Mouse (Mus musculus) embryonic facial prominence, embryonic 15.5 days (tissue): ENCODE data around the gene M6pr. TPM values are rescaled to one million over a fixed set of nuclear protein-coding genes. Genes with fewer than 3 reads are reported as not detected.

Source experiments
- ATAC-seq: fragments of 200-750 bp; cut with Nextera tagmentation; 2 replicates; pipeline ENCODE4 v1.8.0; 2017; ENCODE audit warnings: low read depth, moderate TSS enrichment; ENCODE audit not compliant: insufficient number of reproducible peaks, low FRiP score, low TSS enrichment
- H3K27ac ChIP-seq: fragments of 300-500 bp; sonication (generic); replicated peaks from 2 replicates; pipeline ENCODE4 v1.5.1; 2015; ENCODE audit warnings: mild to moderate bottlenecking, inconsistent platforms
- H3K27me3 ChIP-seq: fragments of 300-500 bp; sonication (generic); 2 replicates; pipeline ENCODE4 v1.6.1; 2015; ENCODE audit warnings: inconsistent platforms
- H3K36me3 ChIP-seq: fragments of 300-500 bp; sonication (generic); 2 replicates; pipeline ENCODE4 v1.6.1; 2015; ENCODE audit warnings: mild to moderate bottlenecking, inconsistent platforms
- H3K4me1 ChIP-seq: fragments of 300-500 bp; sonication (generic); 2 replicates; pipeline ENCODE4 v1.6.1; 2015; ENCODE audit warnings: inconsistent platforms
- H3K4me2 ChIP-seq: fragments of 300-500 bp; sonication (generic); replicated peaks from 2 replicates; pipeline ENCODE4 v1.6.1; 2015; ENCODE audit warnings: mild to moderate bottlenecking, inconsistent platforms
- H3K4me3 ChIP-seq: fragments of 300-500 bp; sonication (generic); replicated peaks from 2 replicates; pipeline ENCODE4 v1.5.1; 2015; ENCODE audit warnings: mild to moderate bottlenecking, inconsistent platforms
- H3K9ac ChIP-seq: fragments of 300-500 bp; sonication (generic); 2 replicates; pipeline ENCODE4 v1.6.1; 2015; ENCODE audit warnings: inconsistent platforms
- H3K9me3 ChIP-seq: fragments of 300-500 bp; sonication (generic); replicated peaks from 2 replicates; pipeline ENCODE4 v1.6.1; 2016; ENCODE audit warnings: inconsistent platforms
- WGBS: fragments of 180-500 bp; shearing (Covaris S2); methylation state at CpG from one replicate; pipeline ENCODE4 v1.1.7; 2015; 5-methylcytosine and 5-hydroxymethylcytosine counted together
- polyA plus RNA-seq: library from polyadenylated mRNA; unstranded; fragments of >200 nt; fragmentation: Nextera tagmentation; extraction: Ambion mirVana; gene quantifications from 2 replicates; pipeline ENCODE4 v1.2.1, GENCODE M21; 2015

Gene M6pr
- polyA plus RNA-seq, 1 experiment from 2014 or later, result 94.8 TPM

DNA sequence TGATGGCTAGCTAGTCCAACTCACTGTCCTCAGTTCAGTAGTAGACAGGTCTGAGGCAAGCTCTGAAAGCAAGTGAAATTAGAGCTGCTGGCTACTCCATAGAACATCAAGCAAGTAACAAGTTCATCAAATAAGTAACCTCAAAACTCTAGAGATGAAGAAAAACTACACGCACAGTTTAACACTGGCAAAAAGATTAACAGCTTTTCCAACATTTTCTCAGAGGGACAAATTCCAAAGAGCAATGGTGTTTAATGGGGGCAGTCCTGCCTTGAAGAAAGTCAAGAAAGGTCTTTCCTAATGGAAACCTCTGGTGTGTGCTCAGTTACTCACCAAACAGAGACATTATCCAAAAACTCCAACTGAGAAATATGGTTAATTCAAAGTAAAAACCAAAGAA, 10.2 kb downstream of the M6pr start:
- Histone ChIP-seq H3K4me2 (no peak overlapping the region), H3K27me3 (no peaks in the 10 kb centered on the region), H3K27ac (no peak overlapping the region), H3K9ac (no peak overlapping the region), H3K4me1 (no peaks in the 10 kb centered on the region), H3K36me3 (peaks cover 88% of the 10 kb centered on the region), H3K9me3 (no peaks in the 10 kb centered on the region), H3K4me3 (no peak overlapping the region)
- 95% methylated on average over 1 of the region's 1 CpGs for WGBS
- ATAC-seq, result no peak

GRCm38 (mm10) chr6:122325361-122325975, 16.9 kb downstream of the M6pr start:
- H3K4me2 ChIP-seq, result no peak overlapping the region
- ATAC-seq, result no peak; the same call in 1 of the 2 replicates

DNA sequence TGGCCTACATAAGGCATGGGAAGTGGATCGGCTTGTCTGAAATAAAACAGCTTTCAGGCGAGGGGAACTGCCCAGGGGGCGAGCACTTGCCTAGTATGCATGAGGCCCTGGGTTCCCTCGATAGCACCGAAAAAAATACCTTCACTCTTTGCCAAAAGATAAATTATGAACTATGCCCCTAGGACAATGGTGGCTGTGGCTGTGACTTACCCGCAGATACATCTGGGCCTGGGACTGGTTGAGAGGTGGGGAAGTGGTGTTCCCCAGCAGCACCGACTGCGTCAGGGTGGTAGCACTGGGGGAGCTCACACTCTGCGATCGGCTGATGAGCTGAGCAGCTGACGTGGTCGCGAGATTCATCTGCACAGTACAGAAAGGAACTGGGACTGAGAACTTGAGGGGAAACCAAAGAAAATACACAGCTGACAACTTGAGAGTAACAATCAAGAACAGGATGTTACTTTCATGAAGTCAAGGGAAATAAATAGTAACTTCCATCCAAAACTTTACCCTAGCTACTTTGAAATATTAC, 24.6 kb downstream of the M6pr start:
- peaks cover 36% of the 10 kb centered on the region for H3K36me3 ChIP-seq
- no peak overlapping the region for H3K9ac ChIP-seq
- H3K27ac ChIP-seq, result no peak overlapping the region
- WGBS, result 85% methylated on average over 13 of the region's 13 CpGs
- no peak for ATAC-seq
- H3K4me3 ChIP-seq, result no peak overlapping the region
- H3K9me3 ChIP-seq, result no peaks in the 10 kb centered on the region
- no peaks in the 10 kb centered on the region for H3K27me3 ChIP-seq
- H3K4me1 ChIP-seq, result peaks cover under 1% of the 10 kb centered on the region; the same call in 1 of the 2 replicates
- H3K4me2 ChIP-seq, result no peak overlapping the region

More at GRCm38 (mm10) chr6:122325361-122325975, 16.9 kb downstream of the M6pr start:
- no peak overlapping the region for H3K4me3 ChIP-seq
- H3K4me1 ChIP-seq, result no peaks in the 10 kb centered on the region
- no peak overlapping the region for H3K27ac ChIP-seq
- WGBS, result 88% methylated on average over 6 of the region's 6 CpGs
- H3K9ac ChIP-seq, result no peak overlapping the region
- no peaks in the 10 kb centered on the region for H3K9me3 ChIP-seq
- H3K27me3 ChIP-seq, result no peaks in the 10 kb centered on the region
- H3K36me3 ChIP-seq, result peaks cover 46% of the 10 kb centered on the region

DNA sequence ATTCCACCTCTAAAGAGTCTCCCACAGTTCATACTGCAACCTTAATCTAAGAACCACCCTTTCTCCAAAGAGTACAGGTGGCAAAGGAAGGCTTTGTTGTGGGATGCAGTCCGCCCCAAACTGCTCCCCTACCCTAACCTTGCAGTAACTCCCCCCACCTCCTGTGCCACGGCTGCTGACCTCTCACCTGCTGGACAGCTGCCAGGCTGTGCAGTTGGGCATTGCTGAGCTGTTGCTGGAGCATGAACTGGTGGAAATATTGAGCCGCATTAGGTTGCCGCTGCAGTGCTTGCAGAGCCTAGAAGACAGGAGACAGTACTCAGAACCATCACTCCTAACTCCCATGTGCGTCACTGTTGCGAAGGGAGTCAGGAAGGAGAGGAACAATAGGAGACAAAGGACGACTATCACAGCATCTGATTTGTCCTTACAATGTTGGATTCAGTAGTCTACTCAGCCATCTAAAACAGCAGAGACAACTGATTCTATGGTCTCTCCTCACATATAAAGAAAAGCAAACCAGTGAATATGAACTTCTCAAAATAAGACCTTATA, 26.3 kb downstream of the M6pr start:
- no peak overlapping the region for H3K27ac ChIP-seq
- H3K4me3 ChIP-seq, result no peak overlapping the region
- H3K36me3 ChIP-seq, result peaks cover 34% of the 10 kb centered on the region
- H3K27me3 ChIP-seq, result no peaks in the 10 kb centered on the region
- ATAC-seq, result no peak
- H3K4me2 ChIP-seq, result no peak overlapping the region
- no peaks in the 10 kb centered on the region for H3K9me3 ChIP-seq
- 86% methylated on average over 7 of the region's 7 CpGs for WGBS
- peaks cover 9% of the 10 kb centered on the region for H3K4me1 ChIP-seq
- H3K9ac ChIP-seq, result no peak overlapping the region

GRCm38 (mm10) chr6:122337546-122337945, 29.0 kb downstream of the M6pr start:
- Histone ChIP-seq H3K4me2 (no peak overlapping the region), H3K27ac (no peak overlapping the region), H3K4me1 (peaks cover 14% of the 10 kb centered on the region), H3K9ac (no peak overlapping the region), H3K36me3 (peaks cover 20% of the 10 kb centered on the region), H3K27me3 (no peaks in the 10 kb centered on the region), H3K4me3 (no peak overlapping the region), H3K9me3 (no peaks in the 10 kb centered on the region)
- WGBS, result 47% methylated on average over 6 of the region's 6 CpGs
- no peak for ATAC-seq

DNA sequence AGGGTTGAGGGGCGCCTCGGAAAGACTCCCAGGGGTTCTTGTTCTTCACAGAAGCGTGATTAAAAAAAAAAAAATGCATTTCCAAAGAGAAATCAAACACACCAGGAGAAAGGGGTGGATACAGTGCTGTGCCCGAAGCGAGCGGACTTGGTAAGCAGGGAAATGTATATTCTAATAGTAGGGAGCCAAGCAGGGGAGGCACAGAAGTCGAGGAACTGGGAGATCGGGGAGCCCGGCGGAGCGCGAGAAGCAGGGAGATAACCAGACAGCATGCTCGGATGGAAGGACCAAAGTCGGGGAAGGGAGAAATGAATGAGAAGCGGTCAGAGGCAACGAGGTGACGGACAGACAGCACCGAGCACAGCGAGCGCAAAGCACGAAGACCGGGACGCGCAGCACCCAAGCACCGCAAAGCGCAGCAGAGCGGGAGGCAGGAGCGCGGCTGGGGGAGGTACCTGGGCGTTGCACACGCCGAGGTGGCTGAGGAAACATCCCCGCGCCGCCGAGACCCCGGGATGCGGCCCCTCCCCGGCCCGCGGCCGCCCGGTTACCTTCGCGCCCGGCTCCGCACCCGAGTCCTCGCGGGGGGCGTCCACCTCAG, 30.6 kb downstream of the M6pr start:
- peak overlapping the region; percentile 63 for H3K4me2 ChIP-seq
- peak overlapping the region; percentile 60 for H3K9ac ChIP-seq
- peaks cover 12% of the 10 kb centered on the region for H3K36me3 ChIP-seq
- peaks cover 14% of the 10 kb centered on the region for H3K4me1 ChIP-seq
- peak; percentile 78 for ATAC-seq
- no peaks in the 10 kb centered on the region for H3K27me3 ChIP-seq
- under 1% methylated on average over 44 of the region's 51 CpGs for WGBS
- peak overlapping the region; percentile 70 for H3K4me3 ChIP-seq
- H3K27ac ChIP-seq, result peak overlapping the region; percentile 96
- H3K9me3 ChIP-seq, result no peaks in the 10 kb centered on the region

DNA sequence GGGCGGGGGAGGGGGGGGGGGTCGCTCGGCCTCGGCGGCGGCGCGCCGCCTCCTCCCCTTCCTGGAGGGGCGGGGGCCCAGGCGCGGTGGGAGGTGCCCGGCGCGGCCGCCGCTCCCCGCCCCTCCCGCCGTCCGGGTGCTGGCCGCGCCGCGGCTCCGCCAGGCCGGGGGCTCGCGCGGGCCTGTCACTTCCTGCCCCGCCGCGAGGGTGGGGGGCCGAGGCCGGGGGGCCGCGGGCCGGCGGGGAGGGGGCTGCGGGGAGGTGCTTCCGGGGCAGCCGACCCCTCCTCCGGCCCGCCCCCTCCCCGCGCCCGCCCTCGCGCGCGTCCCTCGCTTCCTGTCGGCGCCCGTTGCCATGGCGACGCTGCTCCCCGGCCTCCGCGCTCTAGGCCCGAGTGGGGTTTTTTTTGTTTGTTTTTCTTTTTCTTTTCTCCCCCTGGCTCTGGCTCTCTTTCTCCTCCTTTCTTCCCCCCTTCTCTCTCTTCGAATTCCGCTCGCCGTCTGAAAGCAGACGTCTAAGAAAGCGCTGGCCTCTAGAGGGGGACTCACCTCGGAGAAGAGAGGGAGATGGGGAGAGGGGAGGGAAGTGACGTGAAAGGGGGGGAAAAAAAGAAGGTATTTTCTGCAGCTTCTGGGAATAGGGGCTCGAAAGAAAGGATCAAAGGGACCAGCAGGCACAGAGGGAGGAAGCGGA, 31.3 kb downstream of the M6pr start:
- Histone ChIP-seq H3K9me3 (no peaks in the 10 kb centered on the region), H3K27ac (peak overlapping the region; percentile 96), H3K4me2 (peak overlapping the region; percentile 63), H3K36me3 (peaks cover 11% of the 10 kb centered on the region), H3K4me3 (peak overlapping the region; percentile 70), H3K9ac (peak overlapping the region; percentile 60), H3K27me3 (no peaks in the 10 kb centered on the region), H3K4me1 (peaks cover 14% of the 10 kb centered on the region)
- peak; percentile 91 for ATAC-seq
- WGBS, result 0% methylated on average over 19 of the region's 71 CpGs

DNA sequence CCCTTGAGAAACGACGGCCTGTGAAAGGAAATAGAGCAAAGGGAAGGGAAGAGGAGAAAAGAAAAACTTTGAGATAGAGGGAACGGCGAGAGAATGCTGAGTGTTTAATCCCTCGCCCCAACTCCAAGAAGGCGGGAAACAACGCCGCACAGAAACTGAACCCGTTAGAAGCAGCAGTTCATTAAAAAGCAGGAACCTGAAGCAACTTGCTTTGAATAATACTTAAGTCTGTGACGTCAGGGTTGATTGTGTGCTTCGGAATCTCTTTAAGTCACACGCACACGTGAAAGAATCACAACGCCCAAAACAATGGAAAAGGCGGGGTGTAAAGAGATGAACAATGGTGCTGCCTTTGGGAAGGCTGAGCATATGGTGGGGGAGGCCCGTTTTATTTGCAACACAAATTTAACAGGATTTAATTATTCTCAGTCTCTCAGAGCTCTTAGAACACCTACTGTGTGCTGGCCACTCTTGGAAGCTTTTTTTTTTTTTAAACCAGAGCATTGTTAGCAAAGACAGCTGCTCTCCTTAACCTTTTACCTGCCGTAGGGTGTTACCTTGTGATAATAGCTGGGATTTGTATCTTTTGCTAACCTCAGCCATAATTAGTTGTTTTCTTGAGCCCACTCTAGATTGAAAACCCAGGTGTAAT, 32.0 kb downstream of the M6pr start, which contains the start of gene Phc1:
Gene Phc1 (minus strand): TSS at position 213 of the 652 bp plus-strand sequence.
- Histone ChIP-seq H3K4me3 (peak within 1 kb of the TSS; percentile 70), H3K4me2 (peak within 1 kb of the TSS; percentile 63), H3K9me3 (no peaks in the 10 kb centered on the region), H3K27ac (peak within 1 kb of the TSS; percentile 96), H3K36me3 (0 out of 2 replicates have a peak, but pooled peaks cover 7% of the 10 kb centered on the region), H3K4me1 (peaks cover 14% of the 10 kb centered on the region), H3K9ac (peak within 1 kb of the TSS; percentile 60), H3K27me3 (no peaks in the 10 kb centered on the region)
- 1% methylated on average over 17 of the region's 17 CpGs for WGBS
- ATAC-seq, result peak; percentile 16; the same call in 1 of the 2 replicates

- H3K9me3 ChIP-seq, result no peaks in the 10 kb centered on the region
- H3K4me1 ChIP-seq, result peaks cover 14% of the 10 kb centered on the region
- H3K27ac ChIP-seq, result no peak overlapping the region
- 0 out of 2 replicates have a peak, but pooled peaks cover 5% of the 10 kb centered on the region for H3K36me3 ChIP-seq
- 41% methylated on average over 7 of the region's 7 CpGs for WGBS
- H3K4me3 ChIP-seq, result no peak overlapping the region
- ATAC-seq, result no peak
- H3K4me2 ChIP-seq, result peak overlapping the region; percentile 63
- H3K27me3 ChIP-seq, result no peaks in the 10 kb centered on the region
- H3K9ac ChIP-seq, result no peak overlapping the region
Observed at GRCm38 (mm10) chr6:122341038-122341810, 32.7 kb downstream of the M6pr start.

DNA sequence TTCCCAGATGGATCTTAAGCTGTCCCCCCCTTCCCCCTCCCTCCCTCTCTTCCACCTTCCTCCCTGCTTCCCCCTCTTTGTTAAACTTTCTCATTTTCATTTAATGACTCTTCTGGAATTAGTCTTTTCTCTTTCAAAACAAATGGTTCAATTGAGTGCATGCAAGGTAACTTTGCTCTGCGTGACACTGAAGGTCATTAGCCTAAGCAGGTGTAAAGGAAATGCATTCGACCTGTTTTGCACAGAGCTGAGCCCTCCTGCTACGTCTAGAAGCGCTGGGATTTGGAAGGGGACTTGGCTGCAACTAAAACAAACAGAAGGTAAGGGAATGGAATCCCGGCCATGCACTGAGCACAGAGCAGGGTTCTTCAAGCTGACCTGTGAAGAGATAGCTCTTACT, 33.6 kb downstream of the M6pr start:
- no peak overlapping the region for H3K4me2 ChIP-seq
- peaks cover 14% of the 10 kb centered on the region for H3K4me1 ChIP-seq
- 21% methylated on average over 5 of the region's 5 CpGs for WGBS
- no peak overlapping the region for H3K9ac ChIP-seq
- no peak overlapping the region for H3K27ac ChIP-seq
- H3K27me3 ChIP-seq, result no peaks in the 10 kb centered on the region
- no peak for ATAC-seq
- H3K36me3 ChIP-seq, result no peaks in the 10 kb centered on the region
- no peak overlapping the region for H3K4me3 ChIP-seq
- H3K9me3 ChIP-seq, result no peaks in the 10 kb centered on the region
